ENCODE assay signal across 22 mouse cellular contexts in genomic region chr10:121255465-121255864, GRCm38 (mm10).
DNase-seq lines count a peak whose midpoint lies in the region; ATAC-seq and TF ChIP-seq lines count a peak whose summit lies in the region.
"Had no signal": no experiment of that assay in that cellular context is flagged by ENCODE, and none has a peak within 500 bp of the region (broad histone marks: within the 10 kb centered on the region; RNA-seq: fewer than 3 reads in every experiment).

No protein-coding gene starts in this region.

- TF ChIP-seq POLR2A in heart, adult 2 months (IDR thresholded peaks at IDR 0.05; ENCODE audit: insufficient read depth, low read depth, low read length) = no peak

- H3K36me3 ChIP-seq in embryonic facial prominence, embryonic 11.5 days (replicated peaks; ENCODE audit: control insufficient read depth, insufficient read depth, low read depth, low read length) = no peaks in the 10 kb centered on the region
- H3K36me3 ChIP-seq in embryonic facial prominence, embryonic 10.5 days (replicated peaks) = no peaks in the 10 kb centered on the region
- H3K36me3 ChIP-seq in megakaryocyte, embryonic 14.5 days (replicated peaks; ENCODE audit: low read length) = no peaks in the 10 kb centered on the region
- no peaks in the 10 kb centered on the region for H3K36me3 ChIP-seq in midbrain, embryonic 11.5 days (ENCODE audit: control insufficient read depth, insufficient read depth, low read length)
- H3K36me3 ChIP-seq in midbrain, postnatal 0 days (ENCODE audit: insufficient read depth, low read length) = no peaks in the 10 kb centered on the region
- H3K36me3 ChIP-seq in limb, embryonic 10.5 days = no peaks in the 10 kb centered on the region
- H3K36me3 ChIP-seq in heart, adult 2 months (ENCODE audit: control insufficient read depth, insufficient read depth, low read length) = no peaks in the 10 kb centered on the region
- H3K36me3 ChIP-seq: G1E had no signal

- no peak overlapping the region for H3K9ac ChIP-seq in embryonic facial prominence, embryonic 11.5 days (replicated peaks; ENCODE audit: low read length)
- H3K9ac ChIP-seq in midbrain, embryonic 11.5 days (ENCODE audit: low read length) = no peak overlapping the region
- no peak overlapping the region for H3K9ac ChIP-seq in midbrain, postnatal 0 days (replicated peaks; ENCODE audit: low read length, poor library complexity, severe bottlenecking)
- no peak overlapping the region for H3K9ac ChIP-seq in heart, adult 2 months (ENCODE audit: low read depth, low read length)

- WGBS in embryonic facial prominence, embryonic 11.5 days = 91% methylated on average over 5 of the region's 5 CpGs
- WGBS in embryonic facial prominence, embryonic 10.5 days = 92% methylated on average over 5 of the region's 5 CpGs
- WGBS in midbrain, embryonic 11.5 days = 94% methylated on average over 5 of the region's 5 CpGs
- 91% methylated on average over 5 of the region's 5 CpGs for WGBS in midbrain, postnatal 0 days
- 92% methylated on average over 5 of the region's 5 CpGs for WGBS in limb, embryonic 10.5 days
- 92% methylated on average over 5 of the region's 5 CpGs for WGBS in heart, adult 2 months

- 0 out of 2 replicates have a peak, but pooled peaks have one; percentile 57 for ATAC-seq in embryonic facial prominence, embryonic 11.5 days (replicated peaks; ENCODE audit: insufficient number of reproducible peaks, low FRiP score, low TSS enrichment, low read depth)
- no peak for ATAC-seq in megakaryocyte, adult 5-6 weeks (ENCODE audit: poor library complexity, severe bottlenecking)
- no peak for ATAC-seq in midbrain, embryonic 11.5 days (ENCODE audit: low FRiP score)
- no peak for ATAC-seq in midbrain, postnatal 0 days (ENCODE audit: low FRiP score)
- ATAC-seq: activated CD4-positive, CD25-positive, alpha-beta regulatory T cell, adult 4 months; CD4-positive, CD25-positive, alpha-beta regulatory T cell, adult 4 months; Patski had no signal

- TF ChIP-seq EP300 in heart, adult 2 months (IDR thresholded peaks at IDR 0.05; ENCODE audit: insufficient read depth, low read depth, low read length) = no peak

- no peaks in the 10 kb centered on the region for H3K79me2 ChIP-seq in heart, adult 2 months (replicated peaks; ENCODE audit: control insufficient read depth, insufficient read depth, low read length)

- no peak for DNase-seq in embryonic facial prominence, embryonic 11.5 days (ENCODE audit: low spot score)
- DNase-seq in embryonic facial prominence, embryonic 10.5 days (ENCODE audit: low spot score) = no peak
- peak; percentile 73 for DNase-seq in midbrain, embryonic 11.5 days (ENCODE audit: low spot score, missing footprints)
- no peak for DNase-seq in midbrain, postnatal 0 days (ENCODE audit: low spot score)
- no peak for DNase-seq in limb, embryonic 10.5 days (ENCODE audit: low spot score)
- no peak for DNase-seq in heart, adult 2 months
- DNase-seq: adrenal gland, adult 2 months; adrenal gland, adult 8-10 months; adrenal gland, postnatal 10 days; adrenal gland, postnatal 14 days; adrenal gland, postnatal 25 days; adrenal gland, postnatal 36 days; B cell, adult 2 months; cerebellum, adult 11 months; cerebellum, adult 11-12 months had no signal

- TF ChIP-seq CTCF in midbrain, postnatal 0 days (IDR thresholded peaks at IDR 0.05) = no peak
- TF ChIP-seq CTCF in heart, adult 2 months (IDR thresholded peaks at IDR 0.05) = no peak

- no peak overlapping the region for H3K4me2 ChIP-seq in embryonic facial prominence, embryonic 11.5 days (ENCODE audit: low read depth, low read length)
- H3K4me2 ChIP-seq in midbrain, embryonic 11.5 days = no peak overlapping the region
- no peak overlapping the region for H3K4me2 ChIP-seq in midbrain, postnatal 0 days (ENCODE audit: low read depth, low read length, poor library complexity, severe bottlenecking)

- H3K4me1 ChIP-seq in embryonic facial prominence, embryonic 11.5 days (ENCODE audit: control insufficient read depth, insufficient read depth, low read length) = no peaks in the 10 kb centered on the region
- peaks cover 6% of the 10 kb centered on the region; the same call in 1 of the 2 replicates for H3K4me1 ChIP-seq in embryonic facial prominence, embryonic 10.5 days
- peaks cover 35% of the 10 kb centered on the region for H3K4me1 ChIP-seq in megakaryocyte, embryonic 14.5 days
- H3K4me1 ChIP-seq in midbrain, embryonic 11.5 days (ENCODE audit: control insufficient read depth, insufficient read depth, low read length) = no peaks in the 10 kb centered on the region
- H3K4me1 ChIP-seq in midbrain, postnatal 0 days (ENCODE audit: insufficient read depth, low read length) = no peaks in the 10 kb centered on the region
- peaks cover 17% of the 10 kb centered on the region for H3K4me1 ChIP-seq in limb, embryonic 10.5 days
- peaks cover 1% of the 10 kb centered on the region; the same call in 1 of the 2 replicates for H3K4me1 ChIP-seq in heart, adult 2 months (ENCODE audit: control insufficient read depth, insufficient read depth, low read length)

- H3K27me3 ChIP-seq in embryonic facial prominence, embryonic 11.5 days (ENCODE audit: control insufficient read depth, insufficient read depth, low read length) = no peaks in the 10 kb centered on the region
- H3K27me3 ChIP-seq in embryonic facial prominence, embryonic 10.5 days (replicated peaks; ENCODE audit: low read depth, poor library complexity, severe bottlenecking) = peaks cover 13% of the 10 kb centered on the region
- peaks cover 50% of the 10 kb centered on the region for H3K27me3 ChIP-seq in megakaryocyte, embryonic 14.5 days (replicated peaks)
- H3K27me3 ChIP-seq in midbrain, embryonic 11.5 days (ENCODE audit: control insufficient read depth, insufficient read depth, low read length) = 0 out of 2 replicates have a peak, but pooled peaks cover 2% of the 10 kb centered on the region
- H3K27me3 ChIP-seq in midbrain, postnatal 0 days (ENCODE audit: insufficient read depth, low read length) = no peaks in the 10 kb centered on the region
- H3K27me3 ChIP-seq in limb, embryonic 10.5 days (ENCODE audit: low read depth, poor library complexity, severe bottlenecking) = no peaks in the 10 kb centered on the region
- no peaks in the 10 kb centered on the region for H3K27me3 ChIP-seq in heart, adult 2 months (ENCODE audit: control insufficient read depth, insufficient read depth, low read length)
- H3K27me3 ChIP-seq: CH12.LX, Patski had no signal

- intact Hi-C loops in heart, adult 2 months (cut with DNase I) = loop anchor here (10.0 kb wide), 2 partner anchors 391 to 1011 kb away; no protein-coding TSS in a partner anchor

- H3K9me3 ChIP-seq in embryonic facial prominence, embryonic 11.5 days (replicated peaks; ENCODE audit: control insufficient read depth, low read length) = no peaks in the 10 kb centered on the region; the same call in 1 of the 2 replicates
- no peaks in the 10 kb centered on the region for H3K9me3 ChIP-seq in embryonic facial prominence, embryonic 10.5 days
- H3K9me3 ChIP-seq in megakaryocyte, embryonic 14.5 days = peaks cover 4% of the 10 kb centered on the region
- H3K9me3 ChIP-seq in midbrain, embryonic 11.5 days (ENCODE audit: control insufficient read depth, low read length) = no peaks in the 10 kb centered on the region
- H3K9me3 ChIP-seq in midbrain, postnatal 0 days (ENCODE audit: low read length) = no peaks in the 10 kb centered on the region
- no peaks in the 10 kb centered on the region for H3K9me3 ChIP-seq in limb, embryonic 10.5 days (replicated peaks)

- no peak overlapping the region for H3K4me3 ChIP-seq in embryonic facial prominence, embryonic 11.5 days (ENCODE audit: low read depth, low read length)
- H3K4me3 ChIP-seq in embryonic facial prominence, embryonic 10.5 days = no peak overlapping the region
- peak overlapping the region; percentile 20 for H3K4me3 ChIP-seq in megakaryocyte, embryonic 14.5 days (replicated peaks)
- H3K4me3 ChIP-seq in midbrain, embryonic 11.5 days (ENCODE audit: low read depth, low read length) = no peak overlapping the region
- H3K4me3 ChIP-seq in midbrain, postnatal 0 days (ENCODE audit: low read depth, low read length) = no peak overlapping the region
- H3K4me3 ChIP-seq in limb, embryonic 10.5 days = no peak overlapping the region
- H3K4me3 ChIP-seq in heart, adult 2 months = no peak overlapping the region

- H3K27ac ChIP-seq in embryonic facial prominence, embryonic 11.5 days (replicated peaks; ENCODE audit: low read depth, low read length) = no peak overlapping the region
- no peak overlapping the region for H3K27ac ChIP-seq in embryonic facial prominence, embryonic 10.5 days (replicated peaks)
- no peak overlapping the region for H3K27ac ChIP-seq in midbrain, embryonic 11.5 days (ENCODE audit: low read depth, low read length)
- H3K27ac ChIP-seq in midbrain, postnatal 0 days (ENCODE audit: low read depth, low read length) = no peak overlapping the region
- peak overlapping the region; percentile 34; the same call in 1 of the 2 replicates for H3K27ac ChIP-seq in limb, embryonic 10.5 days
- no peak overlapping the region for H3K27ac ChIP-seq in heart, adult 2 months
